Mouse (Mus musculus): ENCODE measurements around the gene Vcl.

DNA sequence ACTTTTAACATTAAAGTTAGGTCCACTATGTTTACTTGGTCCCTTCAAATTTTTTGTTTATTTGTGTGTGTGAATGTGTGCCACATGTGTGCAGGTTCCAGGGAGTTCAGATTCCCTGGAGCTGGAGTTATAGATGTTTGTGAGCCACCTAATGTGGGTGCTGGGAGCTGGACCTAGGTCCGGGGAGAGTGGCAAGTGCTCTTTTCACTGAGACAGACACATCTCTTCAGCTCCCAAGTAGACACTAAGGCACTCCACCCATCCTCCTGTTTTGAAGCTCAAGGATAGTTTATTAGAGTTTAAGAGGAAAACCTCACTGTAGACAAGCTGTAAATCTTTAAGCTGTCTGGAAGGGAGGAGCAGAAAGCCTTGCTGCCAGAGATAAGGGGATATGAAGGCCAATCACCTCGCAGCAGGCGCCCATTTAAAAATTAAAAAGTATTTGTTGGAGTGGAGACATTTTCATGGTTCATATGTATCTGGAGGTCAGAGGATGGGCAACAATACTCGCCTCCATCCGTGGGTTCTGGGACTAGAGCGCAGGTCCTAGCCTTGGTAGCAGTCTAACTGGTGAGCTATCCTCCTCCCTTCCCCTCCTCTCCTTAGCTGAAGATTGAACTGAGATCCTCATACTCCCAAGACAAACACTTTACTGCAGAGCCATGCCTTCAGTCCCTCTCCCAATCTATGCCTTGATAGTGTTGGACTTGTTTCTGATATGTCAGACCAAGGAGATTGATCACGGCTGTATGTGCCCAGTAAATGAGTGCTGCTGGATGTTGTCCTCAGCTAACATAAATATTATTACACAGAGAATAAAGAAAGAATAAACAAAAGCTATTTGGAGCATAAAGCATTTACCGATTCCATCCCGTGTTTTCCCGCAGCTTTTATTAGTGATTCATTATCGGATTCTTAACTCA is 145.5 kb downstream of the Vcl start:
- no peak for TF ChIP-seq CTCF (IDR thresholded peaks at IDR 0.05; ENCODE audit: borderline replicate concordance, control insufficient read depth, extremely low read depth, insufficient read depth, low read length, poor library complexity)
- TF ChIP-seq POLR2A (IDR thresholded peaks at IDR 0.05; ENCODE audit: control insufficient read depth, extremely low read depth, insufficient read depth, low read length, poor library complexity), result no peak
